In genomic region chr8:108748095-108748494, GRCm38 (mm10) we compare ENCODE assay signal across 13 mouse cellular contexts.
DNase-seq lines count a peak whose midpoint lies in the region; ATAC-seq and TF ChIP-seq lines count a peak whose summit lies in the region.
"Had no signal": no experiment of that assay in that cellular context is flagged by ENCODE, and none has a peak within 500 bp of the region (broad histone marks: within the 10 kb centered on the region; RNA-seq: fewer than 3 reads in every experiment).

No protein-coding gene starts in this region.

- no peak overlapping the region for H3K4me3 ChIP-seq in heart, embryonic 13.5 days
- H3K4me3 ChIP-seq in lung, postnatal 0 days (ENCODE audit: low read depth, low read length): no peak overlapping the region
- no peak overlapping the region for H3K4me3 ChIP-seq in liver, embryonic 13.5 days (replicated peaks)
- H3K4me3 ChIP-seq in stomach, postnatal 0 days (ENCODE audit: low read depth, low read length): no peak overlapping the region
- H3K4me3 ChIP-seq: hindbrain, embryonic 13.5 days; limb, embryonic 12.5 days; midbrain, embryonic 12.5 days had no signal

- H3K27me3 ChIP-seq in heart, embryonic 13.5 days (replicated peaks): no peaks in the 10 kb centered on the region
- H3K27me3 ChIP-seq in lung, postnatal 0 days (replicated peaks; ENCODE audit: insufficient read depth, low read length): no peaks in the 10 kb centered on the region
- H3K27me3 ChIP-seq in liver, embryonic 13.5 days: no peaks in the 10 kb centered on the region
- H3K27me3 ChIP-seq in stomach, postnatal 0 days (ENCODE audit: control insufficient read depth, insufficient read depth, low read length): no peaks in the 10 kb centered on the region
- H3K27me3 ChIP-seq: limb, embryonic 12.5 days; midbrain, embryonic 12.5 days had no signal

- no peak for ATAC-seq in heart, embryonic 13.5 days (ENCODE audit: extremely low read depth, insufficient number of reproducible peaks, low FRiP score, low TSS enrichment)
- ATAC-seq in lung, postnatal 0 days: no peak
- no peak for ATAC-seq in liver, embryonic 13.5 days (ENCODE audit: low read depth)
- ATAC-seq in stomach, postnatal 0 days (ENCODE audit: low FRiP score, low TSS enrichment): no peak

- TF ChIP-seq CTCF in lung, postnatal 0 days (IDR thresholded peaks at IDR 0.05): no peak
- no peak for TF ChIP-seq CTCF in stomach, postnatal 0 days (IDR thresholded peaks at IDR 0.05; ENCODE audit: low read depth)

- peak overlapping the region; percentile 57; the same call in 1 of the 2 replicates for H3K27ac ChIP-seq in heart, embryonic 13.5 days (replicated peaks)
- no peak overlapping the region for H3K27ac ChIP-seq in lung, postnatal 0 days (ENCODE audit: low read length)
- no peak overlapping the region for H3K27ac ChIP-seq in liver, embryonic 13.5 days
- 0 out of 2 replicates have a peak overlapping the region, but pooled peaks have one; percentile 13 for H3K27ac ChIP-seq in stomach, postnatal 0 days (replicated peaks)

- 57% methylated on average over 11 of the region's 11 CpGs for WGBS in heart, embryonic 13.5 days
- 36% methylated on average over 11 of the region's 11 CpGs for WGBS in lung, postnatal 0 days
- 17% methylated on average over 11 of the region's 11 CpGs for WGBS in liver, embryonic 13.5 days (ENCODE audit: insufficient replicate concordance)
- WGBS in stomach, postnatal 0 days: 56% methylated on average over 11 of the region's 11 CpGs

- 0 out of 2 replicates have a peak overlapping the region, but pooled peaks have one; percentile 20 for H3K4me2 ChIP-seq in heart, embryonic 13.5 days
- H3K4me2 ChIP-seq in lung, postnatal 0 days (replicated peaks; ENCODE audit: low read depth, low read length): peak overlapping the region; percentile 12; the same call in 1 of the 2 replicates
- peak overlapping the region; percentile 29 for H3K4me2 ChIP-seq in liver, embryonic 13.5 days
- no peak overlapping the region for H3K4me2 ChIP-seq in stomach, postnatal 0 days (replicated peaks; ENCODE audit: low read depth)
- H3K4me2 ChIP-seq: hindbrain, embryonic 13.5 days had no signal

- peaks cover 54% of the 10 kb centered on the region for H3K4me1 ChIP-seq in heart, embryonic 13.5 days
- peaks cover 2% of the 10 kb centered on the region; the same call in 1 of the 2 replicates for H3K4me1 ChIP-seq in lung, postnatal 0 days (ENCODE audit: insufficient read depth, low read depth, low read length)
- H3K4me1 ChIP-seq in liver, embryonic 13.5 days (replicated peaks): peaks cover 37% of the 10 kb centered on the region
- peaks cover 7% of the 10 kb centered on the region for H3K4me1 ChIP-seq in stomach, postnatal 0 days (replicated peaks; ENCODE audit: control insufficient read depth, insufficient read depth)

- no peaks in the 10 kb centered on the region for H3K36me3 ChIP-seq in heart, embryonic 13.5 days
- no peaks in the 10 kb centered on the region for H3K36me3 ChIP-seq in lung, postnatal 0 days (ENCODE audit: insufficient read depth, low read length)
- H3K36me3 ChIP-seq in liver, embryonic 13.5 days: no peaks in the 10 kb centered on the region
- H3K36me3 ChIP-seq in stomach, postnatal 0 days (ENCODE audit: control insufficient read depth, insufficient read depth, low read length): no peaks in the 10 kb centered on the region
- H3K36me3 ChIP-seq: hindbrain, embryonic 13.5 days; limb, embryonic 12.5 days; midbrain, embryonic 12.5 days had no signal

- no peak overlapping the region for H3K9ac ChIP-seq in heart, embryonic 13.5 days
- no peak overlapping the region for H3K9ac ChIP-seq in lung, postnatal 0 days (replicated peaks; ENCODE audit: low read depth)
- no peak overlapping the region for H3K9ac ChIP-seq in liver, embryonic 13.5 days
- no peak overlapping the region for H3K9ac ChIP-seq in stomach, postnatal 0 days (ENCODE audit: low read length)
- H3K9ac ChIP-seq: limb, embryonic 12.5 days; midbrain, embryonic 12.5 days had no signal

- no peaks in the 10 kb centered on the region for H3K9me3 ChIP-seq in heart, embryonic 13.5 days
- no peaks in the 10 kb centered on the region for H3K9me3 ChIP-seq in lung, postnatal 0 days (ENCODE audit: low read length)
- H3K9me3 ChIP-seq in liver, embryonic 13.5 days (replicated peaks): no peaks in the 10 kb centered on the region
- no peaks in the 10 kb centered on the region for H3K9me3 ChIP-seq in stomach, postnatal 0 days (ENCODE audit: control insufficient read depth, low read length)
- H3K9me3 ChIP-seq: hindbrain, embryonic 13.5 days; limb, embryonic 12.5 days; midbrain, embryonic 12.5 days had no signal

- TF ChIP-seq EP300 in lung, postnatal 0 days (IDR thresholded peaks at IDR 0.05): no peak
- TF ChIP-seq EP300 in stomach, postnatal 0 days (optimal IDR thresholded peaks at IDR 0.05): no peak

- no peak for DNase-seq in heart, adult 8-10 months (ENCODE audit: low spot score)
- no peak for DNase-seq in lung, postnatal 0 days (ENCODE audit: low spot score)
- DNase-seq in lung, adult 18-20 months: no peak
- no peak for DNase-seq in liver, embryonic 13.5 days
- DNase-seq in stomach, postnatal 0 days (ENCODE audit: low spot score): no peak
- DNase-seq in cerebellum, postnatal 25 days: no peak
- DNase-seq: gastrocnemius, postnatal 10 days; right cerebral cortex, postnatal 14 days; thymus, postnatal 25 days had no signal

Comparison
In these comparisons a context has a peak if more than half of its experiments do, and no peak if none do; other contexts are left out.
1. H3K27ac ChIP-seq: peak in heart, embryonic 13.5 days (single experiment) and stomach, postnatal 0 days (single experiment); none in lung, postnatal 0 days (single experiment) and liver, embryonic 13.5 days (single experiment).